Mouse (Mus musculus): ENCODE results near the gene Kctd5.

DNA sequence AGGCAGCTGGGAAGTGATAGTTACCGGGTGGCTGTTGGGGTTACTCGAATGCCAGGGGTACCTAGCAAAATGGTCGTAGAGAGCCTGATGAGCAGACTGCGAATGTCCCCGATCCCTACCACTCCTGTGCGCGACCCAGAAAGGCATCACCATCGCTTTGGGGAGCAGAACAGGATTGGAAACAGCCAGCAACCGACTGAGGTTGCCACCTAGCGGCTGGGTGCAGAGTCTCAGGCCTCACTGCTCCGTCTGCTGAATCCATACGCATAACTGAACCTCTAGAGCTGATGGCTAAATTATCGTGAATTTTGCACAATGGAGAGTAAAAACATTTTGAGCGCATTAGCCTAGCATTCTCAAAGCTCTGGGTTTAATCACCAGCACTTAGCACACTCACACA is 57.6 kb downstream of the Kctd5 start:
- no peak for TF ChIP-seq POLR2A (IDR thresholded peaks at IDR 0.05; ENCODE audit: extremely low read depth, insufficient read depth, low read length)
- TF ChIP-seq CTCF (IDR thresholded peaks at IDR 0.05; ENCODE audit: extremely low read depth, insufficient read depth, low read length), result peak; percentile 54

All from cortical plate, adult 2 months (tissue).